26 mouse cellular contexts compared by ENCODE assay signal in genomic region chr10:67880692-67881091, GRCm38 (mm10). TPM values are rescaled to one million over a fixed set of nuclear protein-coding genes. Genes with fewer than 3 reads are reported as not detected.
"Had no signal": no experiment of that assay in that cellular context is flagged by ENCODE, and none has a peak within 500 bp of the region (broad histone marks: within the 10 kb centered on the region; RNA-seq: fewer than 3 reads in every experiment).

No protein-coding gene starts in this region.

- H3K4me3 ChIP-seq: heart, embryonic 10.5 days; heart, embryonic 12.5 days; hindbrain, embryonic 13.5 days; hindbrain, embryonic 15.5 days; kidney, embryonic 15.5 days; limb, embryonic 13.5 days; limb, embryonic 15.5 days; liver, embryonic 12.5 days had no signal

- H3K36me3 ChIP-seq: heart, embryonic 10.5 days; heart, embryonic 12.5 days; hindbrain, embryonic 13.5 days; hindbrain, embryonic 15.5 days; kidney, embryonic 15.5 days; limb, embryonic 13.5 days; limb, embryonic 15.5 days; liver, embryonic 12.5 days had no signal

- H3K9ac ChIP-seq: heart, embryonic 12.5 days; hindbrain, embryonic 13.5 days; hindbrain, embryonic 15.5 days; kidney, embryonic 15.5 days; limb, embryonic 13.5 days; limb, embryonic 15.5 days; liver, embryonic 12.5 days; liver, embryonic 14.5 days had no signal

- H3K4me1 ChIP-seq: heart, embryonic 10.5 days; heart, embryonic 12.5 days; hindbrain, embryonic 13.5 days; hindbrain, embryonic 15.5 days; limb, embryonic 13.5 days; limb, embryonic 15.5 days; liver, embryonic 12.5 days had no signal

- H3K27me3 ChIP-seq: heart, embryonic 12.5 days; hindbrain, embryonic 13.5 days; hindbrain, embryonic 15.5 days; kidney, embryonic 15.5 days; limb, embryonic 13.5 days; limb, embryonic 15.5 days; liver, embryonic 12.5 days had no signal

- DNase-seq: gastrocnemius, postnatal 14 days; gastrocnemius, postnatal 36 days; heart, adult 18-20 months; heart, postnatal 10 days; kidney, adult 11 months; kidney, adult 2 months; kidney, adult 9 months; kidney, postnatal 14 days; kidney, postnatal 36 days; layer of hippocampus, adult 9-11 months; layer of hippocampus, postnatal 36 days; left cerebral cortex, postnatal 4 days had no signal

- H3K9me3 ChIP-seq: heart, embryonic 10.5 days; heart, embryonic 12.5 days; hindbrain, embryonic 13.5 days; hindbrain, embryonic 15.5 days; kidney, embryonic 15.5 days; limb, embryonic 13.5 days; limb, embryonic 15.5 days; liver, embryonic 12.5 days had no signal

- H3K27ac ChIP-seq: heart, embryonic 10.5 days; hindbrain, embryonic 13.5 days; hindbrain, embryonic 15.5 days; hindbrain, postnatal 0 days; kidney, embryonic 15.5 days; kidney, postnatal 0 days; limb, embryonic 13.5 days; limb, embryonic 15.5 days; liver, embryonic 12.5 days; liver, embryonic 14.5 days had no signal

- H3K4me2 ChIP-seq: heart, embryonic 12.5 days; hindbrain, embryonic 13.5 days; hindbrain, embryonic 15.5 days; kidney, embryonic 15.5 days; limb, embryonic 13.5 days; limb, embryonic 15.5 days; liver, embryonic 12.5 days had no signal

- ATAC-seq: hindbrain, postnatal 0 days; intestine, embryonic 16.5 days; liver, embryonic 12.5 days had no signal

RNA-seq across cellular contexts. Expression of gene Zfp365, which starts 31.8 kb away (rescaled TPM):
- total RNA-seq: liver, adult 2 months had no signal
- polyA plus RNA-seq: liver, adult 2 months; liver, embryonic 16.5 days had no signal
